Mouse (Mus musculus): ENCODE results near the gene Txnrd2. TPM values are rescaled to one million over a fixed set of nuclear protein-coding genes. Genes with fewer than 3 reads are reported as not detected.

Gene Txnrd2
- total and polyA plus RNA-seq, 2 experiments from 2014 or later, result 22.9 to 38.3 TPM

- H3K9ac ChIP-seq (replicated peaks; ENCODE audit: low read length, poor library complexity, severe bottlenecking), result no peak overlapping the region
- H3K36me3 ChIP-seq (ENCODE audit: insufficient read depth, low read length), result peaks cover 34% of the 10 kb centered on the region
- H3K4me1 ChIP-seq (ENCODE audit: insufficient read depth, low read length), result peaks cover 11% of the 10 kb centered on the region
- no peaks in the 10 kb centered on the region for H3K9me3 ChIP-seq (ENCODE audit: low read length)
- no peak for DNase-seq (ENCODE audit: low spot score)
- 13% methylated on average over 11 of the region's 11 CpGs for WGBS
- peak overlapping the region; percentile 15; the same call in 1 of the 2 replicates for H3K4me2 ChIP-seq (ENCODE audit: low read depth, low read length, poor library complexity, severe bottlenecking)
- no peak for TF ChIP-seq CTCF (IDR thresholded peaks at IDR 0.05)
- no peaks in the 10 kb centered on the region for H3K27me3 ChIP-seq (ENCODE audit: insufficient read depth, low read length)
- ATAC-seq (ENCODE audit: low FRiP score), result no peak
- no peak overlapping the region for H3K4me3 ChIP-seq (ENCODE audit: low read depth, low read length)
- no peak overlapping the region for H3K27ac ChIP-seq (ENCODE audit: low read depth, low read length)
These were observed 31.2 kb upstream of the Txnrd2 start for GRCm38 (mm10) chr16:18394777-18395619.

DNA sequence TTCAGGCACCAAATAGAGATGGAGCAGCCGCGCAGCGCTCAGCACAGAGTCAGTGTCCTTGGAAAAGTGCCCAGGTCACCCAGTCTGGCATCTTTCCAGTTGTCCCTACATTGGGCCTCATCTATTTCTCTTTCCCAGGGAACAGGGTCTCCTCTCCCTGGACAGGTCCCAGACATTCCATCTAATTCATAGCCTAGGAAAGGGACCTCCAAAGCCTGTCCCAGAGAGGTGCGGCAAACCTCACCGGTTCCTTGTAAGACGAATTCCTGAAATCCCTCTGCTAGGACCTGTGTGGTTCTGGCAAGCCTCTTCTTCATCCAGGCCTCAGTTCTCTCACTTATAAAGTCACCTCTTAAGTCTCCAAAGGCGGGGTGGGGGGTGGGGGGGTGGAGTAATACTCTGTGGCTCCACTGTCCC lies 30.6 kb upstream of the Txnrd2 start:
- Histone ChIP-seq H3K27me3 (ENCODE audit: insufficient read depth, low read length) (no peaks in the 10 kb centered on the region), H3K4me2 (ENCODE audit: low read depth, low read length, poor library complexity, severe bottlenecking) (no peak overlapping the region), H3K4me3 (ENCODE audit: low read depth, low read length) (no peak overlapping the region), H3K9me3 (ENCODE audit: low read length) (no peaks in the 10 kb centered on the region), H3K4me1 (ENCODE audit: insufficient read depth, low read length) (peaks cover 16% of the 10 kb centered on the region), H3K27ac (ENCODE audit: low read depth, low read length) (peak overlapping the region; percentile 47; the same call in 1 of the 2 replicates), H3K9ac (replicated peaks; ENCODE audit: low read length, poor library complexity, severe bottlenecking) (no peak overlapping the region), H3K36me3 (ENCODE audit: insufficient read depth, low read length) (peaks cover 39% of the 10 kb centered on the region)
- TF ChIP-seq CTCF (IDR thresholded peaks at IDR 0.05), result no peak
- peak; percentile 60 for DNase-seq (ENCODE audit: low spot score)
- 16% methylated on average over 6 of the region's 7 CpGs for WGBS
- no peak for ATAC-seq (ENCODE audit: low FRiP score)

DNA sequence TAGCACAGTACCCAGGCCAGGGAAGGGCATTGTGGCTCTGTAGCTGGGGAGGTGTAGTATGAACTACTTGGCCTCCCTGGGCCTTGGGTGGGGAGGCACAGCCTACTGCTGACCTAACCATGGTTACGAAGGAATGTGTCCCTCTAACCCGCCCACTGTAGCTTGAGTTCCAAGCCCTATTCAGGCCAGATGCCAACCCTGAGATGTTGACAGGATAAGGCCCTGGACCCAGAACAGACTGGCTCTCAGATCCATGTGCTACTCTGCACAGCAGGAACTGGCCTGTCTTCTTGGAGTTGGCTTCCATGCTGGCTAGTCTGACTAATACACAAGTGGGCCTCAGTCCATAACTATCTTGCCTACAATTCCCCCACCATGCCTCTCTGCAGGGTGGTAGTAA lies 30.0 kb upstream of the Txnrd2 start:
- ATAC-seq (ENCODE audit: low FRiP score), result no peak
- Histone ChIP-seq H3K4me1 (ENCODE audit: insufficient read depth, low read length) (peaks cover 16% of the 10 kb centered on the region), H3K4me2 (ENCODE audit: low read depth, low read length, poor library complexity, severe bottlenecking) (no peak overlapping the region), H3K27ac (ENCODE audit: low read depth, low read length) (peak overlapping the region; percentile 47; the same call in 1 of the 2 replicates), H3K36me3 (ENCODE audit: insufficient read depth, low read length) (peaks cover 39% of the 10 kb centered on the region), H3K9ac (replicated peaks; ENCODE audit: low read length, poor library complexity, severe bottlenecking) (0 out of 2 replicates have a peak overlapping the region, but pooled peaks have one; percentile 10), H3K4me3 (ENCODE audit: low read depth, low read length) (no peak overlapping the region), H3K27me3 (ENCODE audit: insufficient read depth, low read length) (no peaks in the 10 kb centered on the region), H3K9me3 (ENCODE audit: low read length) (no peaks in the 10 kb centered on the region)
- DNase-seq (ENCODE audit: low spot score), result peak; percentile 84
- no peak for TF ChIP-seq CTCF (IDR thresholded peaks at IDR 0.05)
- 51% methylated on average over 2 of the region's 2 CpGs for WGBS

GRCm38 (mm10) chr16:18396791-18397621 lies 29.2 kb upstream of the Txnrd2 start:
- Histone ChIP-seq H3K4me1 (ENCODE audit: insufficient read depth, low read length) (peaks cover 16% of the 10 kb centered on the region), H3K9me3 (ENCODE audit: low read length) (no peaks in the 10 kb centered on the region), H3K4me2 (ENCODE audit: low read depth, low read length, poor library complexity, severe bottlenecking) (no peak overlapping the region), H3K36me3 (ENCODE audit: insufficient read depth, low read length) (peaks cover 47% of the 10 kb centered on the region), H3K9ac (replicated peaks; ENCODE audit: low read length, poor library complexity, severe bottlenecking) (no peak overlapping the region), H3K27ac (ENCODE audit: low read depth, low read length) (no peak overlapping the region), H3K27me3 (ENCODE audit: insufficient read depth, low read length) (no peaks in the 10 kb centered on the region), H3K4me3 (ENCODE audit: low read depth, low read length) (no peak overlapping the region)
- DNase-seq (ENCODE audit: low spot score) (no peak), ATAC-seq (ENCODE audit: low FRiP score) (no peak)
- no peak for TF ChIP-seq CTCF (IDR thresholded peaks at IDR 0.05)
- WGBS, result 96% methylated on average over 27 of the region's 27 CpGs

DNA sequence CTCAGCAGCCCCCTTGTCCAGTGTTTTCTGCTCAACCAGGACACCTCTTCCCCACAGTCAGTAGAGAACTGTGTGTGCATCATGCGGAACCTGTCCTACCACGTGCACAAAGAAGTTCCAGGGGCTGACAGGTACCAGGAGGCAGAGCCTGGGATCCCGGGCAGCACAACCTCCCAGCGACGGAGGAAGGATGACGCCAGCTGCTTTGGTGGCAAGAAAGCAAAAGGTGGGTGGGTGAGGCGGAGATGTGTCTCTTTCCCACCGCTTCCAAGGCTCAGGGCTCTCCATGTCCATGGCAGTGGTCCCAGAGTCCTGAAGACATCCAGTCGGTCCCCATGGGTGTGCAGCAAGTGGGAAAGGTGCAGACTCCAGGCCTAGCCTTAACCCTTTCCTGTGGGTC lies 26.2 kb upstream of the Txnrd2 start:
- H3K36me3 ChIP-seq (ENCODE audit: insufficient read depth, low read length), result peaks cover 75% of the 10 kb centered on the region
- 41% methylated on average over 9 of the region's 9 CpGs for WGBS
- no peak overlapping the region; the same call in 1 of the 2 replicates for H3K9ac ChIP-seq (replicated peaks; ENCODE audit: low read length, poor library complexity, severe bottlenecking)
- H3K27me3 ChIP-seq (ENCODE audit: insufficient read depth, low read length), result no peaks in the 10 kb centered on the region
- TF ChIP-seq CTCF (IDR thresholded peaks at IDR 0.05), result no peak
- H3K4me2 ChIP-seq (ENCODE audit: low read depth, low read length, poor library complexity, severe bottlenecking), result no peak overlapping the region
- H3K4me1 ChIP-seq (ENCODE audit: insufficient read depth, low read length), result peaks cover 5% of the 10 kb centered on the region; the same call in 1 of the 2 replicates
- no peaks in the 10 kb centered on the region for H3K9me3 ChIP-seq (ENCODE audit: low read length)
- H3K27ac ChIP-seq (ENCODE audit: low read depth, low read length), result peak overlapping the region; percentile 28; the same call in 1 of the 2 replicates
- H3K4me3 ChIP-seq (ENCODE audit: low read depth, low read length), result no peak overlapping the region
- no peak for ATAC-seq (ENCODE audit: low FRiP score)
- no peak for DNase-seq (ENCODE audit: low spot score)

Measured in midbrain, postnatal 0 days (tissue).